Mouse (Mus musculus) small intestine, adult 2 months (tissue): ENCODE data around the gene Hsh2d. TPM values are rescaled to one million over a fixed set of nuclear protein-coding genes. Genes with fewer than 3 reads are reported as not detected.

ENCODE experiments used
- H3K27ac ChIP-seq: fragments of 200-500 bp; 2 replicates; pipeline ENCODE4 v1.5.1; 2012; ENCODE audit warnings: low read depth, low read length, control low read depth, inconsistent platforms; ENCODE audit not compliant: insufficient read depth
- H3K27me3 ChIP-seq: fragments of 200-500 bp; 2 replicates; pipeline ENCODE4 v1.6.1; 2012; ENCODE audit warnings: mild to moderate bottlenecking, moderate library complexity, low read length, inconsistent platforms; ENCODE audit not compliant: control insufficient read depth, insufficient read depth
- H3K36me3 ChIP-seq: fragments of 200-500 bp; 2 replicates; pipeline ENCODE4 v1.6.1; 2012; ENCODE audit warnings: mild to moderate bottlenecking, low read length, control low read depth, inconsistent platforms; ENCODE audit not compliant: control insufficient read depth, insufficient read depth
- H3K4me1 ChIP-seq: fragments of 200-500 bp; 2 replicates; pipeline ENCODE4 v1.6.1; 2012; ENCODE audit warnings: low read length, inconsistent platforms, mixed read lengths; ENCODE audit not compliant: control insufficient read depth, insufficient read depth, insufficient read length
- H3K4me3 ChIP-seq: fragments of 200-500 bp; 2 replicates; pipeline ENCODE4 v1.5.1; 2012; ENCODE audit warnings: low read depth, mild to moderate bottlenecking, control low read depth, inconsistent platforms, low read length, moderate library complexity
- CTCF ChIP-seq: fragments of 200-500 bp; IDR thresholded peaks from 2 replicates; pipeline ENCODE4 v1.5.1; 2012; ENCODE audit warnings: low read depth, mild to moderate bottlenecking, control low read depth, inconsistent platforms, low read length, moderate library complexity, mixed read lengths; ENCODE audit not compliant: insufficient replicate concordance, insufficient read length; ENCODE audit errors: extremely low read depth
- POLR2A ChIP-seq: fragments of 200-500 bp; IDR thresholded peaks from 2 replicates; pipeline ENCODE4 v1.6.1; 2012; ENCODE audit warnings: low read depth, mild to moderate bottlenecking, control low read depth, inconsistent platforms, low read length, moderate library complexity
- WGBS: fragments of 180-500 bp; shearing (Covaris S2); methylation state at CpG from one replicate; pipeline ENCODE4 v1.1.7; 2018; 5-methylcytosine and 5-hydroxymethylcytosine counted together
- polyA plus RNA-seq: library from polyadenylated mRNA; depleted of rRNA; stranded (reverse); fragments of >200 nt; gene quantifications from 2 replicates; pipeline ENCODE4 v1.2.3, GENCODE M21; 2012

The Hsh2d gene
- polyA plus RNA-seq, 1 experiment, result 3.3 TPM

GRCm38 (mm10) chr8:72212751-72213150, 23.3 kb downstream of the Hsh2d start, which contains the start of gene Cib3:
Gene Cib3 (minus strand): TSS chr8:72212837.
- H3K27ac ChIP-seq, result no peak within 1 kb of the TSS
- TF ChIP-seq POLR2A (no peak), CTCF (no peak)
- peaks cover 10% of the 10 kb centered on the region; the same call in 1 of the 2 replicates for H3K4me1 ChIP-seq
- 32% methylated on average over 4 of the region's 4 CpGs for WGBS
- no peak within 1 kb of the TSS for H3K4me3 ChIP-seq
- H3K36me3 ChIP-seq, result no peaks in the 10 kb centered on the region
- no peaks in the 10 kb centered on the region for H3K27me3 ChIP-seq

GRCm38 (mm10) chr8:72213536-72213935, 24.1 kb downstream of the Hsh2d start, which contains the start of gene Gm11034:
Gene Gm11034 (minus strand): TSS chr8:72213636.
- 70% methylated on average over 4 of the region's 4 CpGs for WGBS
- no peak for TF ChIP-seq POLR2A
- no peak within 1 kb of the TSS for H3K4me3 ChIP-seq
- no peak within 1 kb of the TSS for H3K27ac ChIP-seq
- peaks cover 10% of the 10 kb centered on the region; the same call in 1 of the 2 replicates for H3K4me1 ChIP-seq
- H3K36me3 ChIP-seq, result no peaks in the 10 kb centered on the region
- H3K27me3 ChIP-seq, result no peaks in the 10 kb centered on the region

GRCm38 (mm10) chr8:72215060-72215459, 25.6 kb downstream of the Hsh2d start:
- Histone ChIP-seq H3K27me3 (no peaks in the 10 kb centered on the region), H3K4me1 (peaks cover 9% of the 10 kb centered on the region; the same call in 1 of the 2 replicates), H3K36me3 (no peaks in the 10 kb centered on the region), H3K27ac (peak overlapping the region; percentile 2; the same call in 1 of the 2 replicates), H3K4me3 (no peak overlapping the region)
- whole genome bisulfite sequencing, result 28% methylated on average over 2 of the region's 2 CpGs
- TF ChIP-seq CTCF (peak; percentile 77; the same call in 1 of the 2 replicates), POLR2A (no peak)

- TF ChIP-seq POLR2A, result no peak
- no peak for TF ChIP-seq CTCF
- 26% methylated on average over 1 of the region's 1 CpGs for WGBS
- Histone ChIP-seq H3K27ac (peak overlapping the region; percentile 69), H3K27me3 (no peaks in the 10 kb centered on the region), H3K4me3 (no peak overlapping the region), H3K36me3 (no peaks in the 10 kb centered on the region), H3K4me1 (0 out of 2 replicates have a peak, but pooled peaks cover 2% of the 10 kb centered on the region)
Observed at GRCm38 (mm10) chr8:72215871-72216270, 26.4 kb downstream of the Hsh2d start.

DNA sequence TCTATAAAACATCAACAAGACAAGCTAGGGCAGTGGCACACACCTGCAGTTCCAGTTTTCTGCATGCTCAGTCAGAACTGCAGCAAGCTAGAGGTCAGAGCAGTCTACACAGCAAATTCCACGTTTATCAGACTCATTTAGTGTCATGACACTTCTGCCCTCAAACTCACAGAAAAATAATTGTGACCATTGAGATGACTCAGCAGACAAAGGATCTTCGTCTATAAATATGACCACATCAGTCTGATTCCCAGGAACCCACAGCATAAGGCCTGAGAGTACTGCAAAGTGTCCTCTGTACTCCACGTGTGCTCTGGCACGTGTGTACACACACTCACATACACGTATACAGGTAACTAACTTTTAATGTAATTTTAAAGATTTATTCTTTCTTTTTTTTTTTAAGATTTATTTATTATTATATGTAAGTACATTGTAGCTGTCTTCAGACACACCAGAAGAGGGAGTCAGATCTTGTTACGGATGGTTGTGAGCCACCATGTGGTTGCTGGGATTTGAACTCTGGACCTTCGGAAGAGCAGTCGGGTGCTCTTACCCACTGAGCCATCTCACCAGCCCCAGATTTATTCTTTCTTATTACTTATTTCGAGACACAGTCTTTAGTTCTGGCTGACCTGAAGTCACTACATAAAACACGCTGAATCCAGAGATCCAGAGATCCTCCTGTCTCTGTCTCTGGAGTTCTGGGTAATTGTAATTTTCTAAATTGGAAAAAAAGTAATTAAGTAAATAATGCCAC, 29.5 kb downstream of the Hsh2d start:
- WGBS, result 62% methylated on average over 10 of the region's 10 CpGs
- no peak overlapping the region for H3K27ac ChIP-seq
- H3K4me1 ChIP-seq, result no peaks in the 10 kb centered on the region
- no peak for TF ChIP-seq CTCF
- TF ChIP-seq POLR2A, result no peak
- H3K36me3 ChIP-seq, result peaks cover 17% of the 10 kb centered on the region
- H3K27me3 ChIP-seq, result no peaks in the 10 kb centered on the region
- no peak overlapping the region for H3K4me3 ChIP-seq

DNA sequence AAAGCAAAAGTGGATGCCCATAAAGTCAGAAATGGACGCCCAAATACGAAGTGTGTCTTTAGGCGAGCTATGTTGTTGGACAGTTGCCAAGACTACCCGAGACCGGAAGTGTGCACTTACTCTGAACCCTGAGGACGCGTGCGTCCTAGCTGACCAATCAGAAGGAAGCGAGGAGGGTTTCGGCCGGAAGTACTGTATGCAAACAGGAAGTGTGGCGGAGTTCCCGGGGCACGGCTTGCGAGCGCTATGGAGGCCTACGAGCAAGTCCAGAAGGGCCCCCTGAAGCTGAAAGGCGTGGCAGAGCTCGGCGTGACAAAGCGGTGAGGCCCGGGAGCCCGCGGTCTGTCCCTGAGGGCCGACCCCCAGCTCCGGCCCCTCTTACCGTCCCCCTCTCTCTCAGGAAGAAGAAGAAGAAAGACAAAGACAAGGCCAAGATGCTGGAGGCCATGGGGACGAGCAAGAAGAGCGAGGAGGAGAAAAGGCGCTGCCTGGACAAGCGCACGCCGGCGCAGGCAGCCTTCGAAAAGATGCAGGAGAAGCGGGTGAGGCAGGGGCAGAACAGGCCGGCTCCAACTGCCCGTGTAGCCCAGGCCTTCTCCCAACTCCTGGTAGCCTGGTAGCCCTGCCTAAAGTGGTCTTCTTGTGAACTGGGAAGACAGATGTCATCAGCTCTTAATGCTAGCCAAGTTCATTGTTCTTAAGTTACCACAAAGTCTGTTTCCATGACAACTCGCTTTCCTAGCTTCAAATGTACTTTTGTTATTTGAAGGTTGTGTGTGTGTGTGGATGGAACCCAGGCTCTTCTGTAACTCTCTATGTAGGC, 30.3 kb downstream of the Hsh2d start, which contains the start of gene Fam32a:
Gene Fam32a, plus strand, starts transcription at position 190 of the 823 bp plus-strand sequence.
- no peak; the same call in 1 of the 2 replicates for TF ChIP-seq POLR2A
- TF ChIP-seq CTCF, result no peak
- Histone ChIP-seq H3K4me3 (peak within 1 kb of the TSS; percentile 90), H3K27ac (peak within 1 kb of the TSS; percentile 34), H3K4me1 (no peaks in the 10 kb centered on the region), H3K36me3 (peaks cover 18% of the 10 kb centered on the region), H3K27me3 (no peaks in the 10 kb centered on the region)
- 11% methylated on average over 39 of the region's 39 CpGs for WGBS

- no peak overlapping the region for H3K27ac ChIP-seq
- H3K27me3 ChIP-seq, result no peaks in the 10 kb centered on the region
- peaks cover 18% of the 10 kb centered on the region for H3K36me3 ChIP-seq
- H3K4me3 ChIP-seq, result no peak overlapping the region
- WGBS, result 77% methylated on average over 4 of the region's 4 CpGs
- no peaks in the 10 kb centered on the region for H3K4me1 ChIP-seq
- TF ChIP-seq CTCF (peak; percentile 33; the same call in 1 of the 2 replicates), POLR2A (no peak)
Observed at GRCm38 (mm10) chr8:72220758-72221157, 31.3 kb downstream of the Hsh2d start.
